Mouse (Mus musculus) liver, adult 2 months (tissue): ENCODE data around the gene Ssu72. TPM values are rescaled to one million over a fixed set of nuclear protein-coding genes. Genes with fewer than 3 reads are reported as not detected.
"Not testable (repeated sequence)": the region's sequence is repeated elsewhere in the genome, so short reads cannot be mapped to it uniquely, and the experiment has no call there.

Experiments used
- DNase-seq: peaks from one replicate; pipeline ENCODE4 v3.0.0-alpha.2; 2011; ENCODE audit warnings: low read depth, low spot score; ENCODE audit errors: extremely low read depth
- H3K27ac ChIP-seq: fragments of 200-500 bp; replicated peaks from 2 replicates; pipeline ENCODE4 v1.5.1; 2012; ENCODE audit warnings: low read depth, mild to moderate bottlenecking, control low read depth, inconsistent platforms, low read length; ENCODE audit not compliant: insufficient read depth
- H3K27me3 ChIP-seq: fragments of 200-500 bp; 2 replicates; pipeline ENCODE4 v1.6.1; 2012; ENCODE audit warnings: mild to moderate bottlenecking, moderate library complexity, low read length, inconsistent platforms; ENCODE audit not compliant: control insufficient read depth, insufficient read depth
- H3K36me3 ChIP-seq: fragments of 200-500 bp; 2 replicates; pipeline ENCODE4 v1.6.1; 2012; ENCODE audit warnings: low read length, inconsistent platforms; ENCODE audit not compliant: control insufficient read depth, insufficient read depth
- H3K4me1 ChIP-seq: fragments of 200-500 bp; 2 replicates; pipeline ENCODE4 v1.6.1; 2011; ENCODE audit warnings: low read length; ENCODE audit not compliant: control insufficient read depth, insufficient read depth
- H3K4me3 ChIP-seq: fragments of 200-500 bp; 2 replicates; pipeline ENCODE4 v1.5.1; 2011; ENCODE audit warnings: low read depth, mild to moderate bottlenecking, control low read depth, low read length, moderate library complexity; ENCODE audit not compliant: insufficient read depth
- H3K79me2 ChIP-seq: fragments of 200-500 bp; 2 replicates; pipeline ENCODE4 v1.6.1; 2012; ENCODE audit warnings: inconsistent platforms, mild to moderate bottlenecking, low read length, moderate library complexity; ENCODE audit not compliant: control insufficient read depth, insufficient read depth
- H3K9ac ChIP-seq: fragments of 200-500 bp; 2 replicates; pipeline ENCODE4 v1.6.1; 2012; ENCODE audit warnings: low read depth, mild to moderate bottlenecking, control low read depth, inconsistent platforms, low read length
- CTCF ChIP-seq: fragments of 200-500 bp; IDR thresholded peaks from 2 replicates; pipeline ENCODE4 v1.5.1; 2011; ENCODE audit warnings: low read depth, low read length, control low read depth
- POLR2A ChIP-seq: fragments of 200-500 bp; IDR thresholded peaks from 2 replicates; pipeline ENCODE4 v1.6.1; 2011; ENCODE audit warnings: low read length, control low read depth; ENCODE audit not compliant: insufficient read depth; ENCODE audit errors: extremely low read depth
- WGBS: fragments of 180-500 bp; shearing (Covaris S2); methylation state at CpG from one replicate; pipeline ENCODE4 v1.1.7; 2018; 5-methylcytosine and 5-hydroxymethylcytosine counted together
- polyA plus RNA-seq: library from polyadenylated mRNA; depleted of rRNA; stranded (reverse); fragments of >200 nt; gene quantifications from 2 replicates; pipeline ENCODE4 v1.2.3, GENCODE M21; 2012
- total RNA-seq: library from RNA; depleted of rRNA; stranded (reverse); fragments of >200 nt; gene quantifications from 2 replicates; pipeline ENCODE4 v1.2.3, GENCODE M21; 2014

Ssu72 gene
- total and polyA plus RNA-seq, 2 experiments, result 79.3 to 108 TPM

GRCm38 (mm10) chr4:155668689-155669597 is 35.7 kb upstream of the Ssu72 start, which contains the start of gene Mib2:
Gene Mib2 (minus strand): TSS chr4:155669198.
- peak within 1 kb of the TSS; percentile 69 for H3K4me3 ChIP-seq
- DNase-seq, result peak; percentile 89
- no peaks in the 10 kb centered on the region for H3K27me3 ChIP-seq
- peaks cover 6% of the 10 kb centered on the region; the same call in 1 of the 2 replicates for H3K79me2 ChIP-seq
- H3K36me3 ChIP-seq, result no peaks in the 10 kb centered on the region
- under 1% methylated on average over 72 of the region's 73 CpGs for WGBS
- peak within 1 kb of the TSS; percentile 65 for H3K27ac ChIP-seq
- H3K4me1 ChIP-seq, result peaks cover 5% of the 10 kb centered on the region
- TF ChIP-seq POLR2A (no peak), CTCF (no peak)
- peak within 1 kb of the TSS; percentile 75 for H3K9ac ChIP-seq

GRCm38 (mm10) chr4:155669598-155670075 is 35.0 kb upstream of the Ssu72 start:
- no peak overlapping the region for H3K27ac ChIP-seq
- no peaks in the 10 kb centered on the region for H3K27me3 ChIP-seq
- no peak for DNase-seq
- under 1% methylated on average over 8 of the region's 8 CpGs for WGBS
- H3K4me1 ChIP-seq, result peaks cover 5% of the 10 kb centered on the region
- TF ChIP-seq POLR2A (no peak), CTCF (no peak)
- no peaks in the 10 kb centered on the region for H3K36me3 ChIP-seq
- peaks cover 6% of the 10 kb centered on the region; the same call in 1 of the 2 replicates for H3K79me2 ChIP-seq
- H3K9ac ChIP-seq, result no peak overlapping the region
- H3K4me3 ChIP-seq, result peak overlapping the region; percentile 69

DNA sequence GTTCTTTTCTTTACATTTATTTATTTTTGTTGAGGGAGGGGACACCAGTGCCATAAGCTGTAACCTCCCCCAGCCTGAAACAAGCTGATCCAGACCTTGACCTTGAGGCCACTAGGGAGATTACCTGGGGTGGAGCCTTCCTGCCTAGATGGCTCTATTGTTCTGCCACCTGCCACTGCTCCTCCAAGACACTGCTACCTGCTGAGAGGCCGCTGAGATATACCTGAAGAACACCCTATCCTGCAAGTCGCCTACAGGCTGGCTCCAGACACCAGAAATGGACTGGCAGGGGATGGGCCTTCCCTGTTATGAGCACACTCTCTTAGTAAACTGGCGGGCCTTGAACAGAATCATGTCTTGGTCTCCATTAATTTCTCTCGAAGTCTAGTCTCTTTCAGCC is 34.4 kb upstream of the Ssu72 start:
- H3K36me3 ChIP-seq, H3K4me3 ChIP-seq, H3K79me2 ChIP-seq, H3K9ac ChIP-seq, H3K27me3 ChIP-seq, DNase-seq, H3K4me1 ChIP-seq, H3K27ac ChIP-seq: not testable (repeated sequence)
- 90% methylated on average over 4 of the region's 4 CpGs for WGBS

DNA sequence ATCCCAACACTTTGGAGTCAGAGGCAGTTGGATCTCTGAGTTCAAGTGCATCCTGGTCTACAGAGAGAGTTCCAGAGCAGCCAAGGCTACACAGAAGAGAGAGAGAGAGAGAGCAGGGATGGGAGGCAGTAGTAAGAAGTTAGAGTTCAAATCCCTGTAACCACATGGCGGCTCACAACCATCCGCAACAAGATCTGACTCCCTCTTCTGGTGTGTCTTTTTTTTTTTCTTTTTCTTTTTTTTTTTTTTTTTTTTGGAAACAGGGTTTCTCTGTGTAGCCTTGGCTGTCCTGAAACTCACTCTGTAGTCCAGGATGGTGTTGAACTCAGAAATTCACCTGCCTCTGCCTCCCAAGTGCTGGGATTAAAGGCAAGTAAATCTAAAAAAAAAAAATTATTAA is 32.5 kb upstream of the Ssu72 start:
- WGBS, result 65% methylated on average over 2 of the region's 2 CpGs
- no peak overlapping the region for H3K27ac ChIP-seq
- H3K79me2 ChIP-seq, result peaks cover 6% of the 10 kb centered on the region; the same call in 1 of the 2 replicates
- H3K4me1 ChIP-seq, result peaks cover 5% of the 10 kb centered on the region
- H3K9ac ChIP-seq, result no peak overlapping the region
- H3K4me3 ChIP-seq, result no peak overlapping the region
- H3K27me3 ChIP-seq, result no peaks in the 10 kb centered on the region
- DNase-seq, result no peak
- no peaks in the 10 kb centered on the region for H3K36me3 ChIP-seq
- TF ChIP-seq POLR2A, result no peak
- TF ChIP-seq CTCF, result no peak

DNA sequence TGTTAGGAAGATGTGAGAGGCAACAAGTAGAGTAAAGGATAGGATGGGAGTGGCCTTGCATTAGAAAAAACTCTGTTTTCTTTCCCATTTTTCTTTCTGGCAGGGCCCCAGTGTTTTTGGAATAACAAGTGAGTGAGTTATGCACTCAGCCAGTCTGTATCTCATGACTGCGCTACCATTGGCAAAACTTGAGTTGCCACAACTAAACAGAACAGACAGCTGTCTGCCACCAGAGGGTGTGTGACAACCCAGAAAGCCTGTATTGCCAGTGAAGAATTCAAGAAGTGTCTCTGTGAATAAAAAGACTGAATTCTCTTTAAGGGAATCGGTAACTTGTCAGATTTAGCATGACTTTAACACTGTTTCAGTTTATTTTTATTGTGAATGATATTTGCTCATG is 28.6 kb upstream of the Ssu72 start:
- no peaks in the 10 kb centered on the region for H3K36me3 ChIP-seq
- H3K4me1 ChIP-seq, result no peaks in the 10 kb centered on the region
- 57% methylated on average over 2 of the region's 2 CpGs for WGBS
- no peak overlapping the region for H3K4me3 ChIP-seq
- peak; percentile 29 for DNase-seq
- no peaks in the 10 kb centered on the region for H3K27me3 ChIP-seq
- H3K79me2 ChIP-seq, result no peaks in the 10 kb centered on the region
- no peak overlapping the region for H3K9ac ChIP-seq
- no peak overlapping the region for H3K27ac ChIP-seq
- TF ChIP-seq POLR2A, result no peak
- no peak; the same call in 1 of the 2 replicates for TF ChIP-seq CTCF

DNA sequence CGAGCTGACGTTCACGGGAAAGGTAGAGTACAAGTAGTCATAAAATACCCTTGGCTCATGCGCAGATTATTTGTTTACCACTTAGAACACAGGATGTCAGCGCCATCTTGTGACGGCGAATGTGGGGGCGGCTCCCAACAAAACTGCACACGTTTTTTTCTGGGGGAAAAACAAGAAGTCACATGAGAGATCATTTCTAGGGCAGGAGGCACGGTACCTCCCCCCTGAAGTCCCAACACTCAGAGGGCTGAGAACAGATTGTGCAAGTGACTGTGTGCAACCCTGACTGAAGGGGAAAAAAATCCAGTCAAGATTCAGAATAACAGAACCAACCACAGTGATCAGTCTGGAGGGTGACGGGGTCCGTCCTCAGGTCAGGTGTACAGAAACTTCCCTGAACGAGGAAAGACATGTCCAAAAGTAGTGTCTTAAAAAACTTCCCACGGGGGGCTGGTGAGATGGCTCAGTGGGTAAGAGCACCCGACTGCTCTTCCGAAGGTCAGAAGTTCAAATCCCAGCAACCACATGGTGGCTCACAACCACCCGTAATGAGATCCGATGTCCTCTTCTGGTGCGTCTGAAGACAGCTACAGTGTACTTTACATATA is 20.8 kb upstream of the Ssu72 start:
- not testable (repeated sequence) for H3K79me2 ChIP-seq, H3K9ac ChIP-seq, H3K27ac ChIP-seq, H3K4me3 ChIP-seq, H3K4me1 ChIP-seq, H3K36me3 ChIP-seq, DNase-seq, H3K27me3 ChIP-seq
- 90% methylated on average over 16 of the region's 19 CpGs for WGBS

GRCm38 (mm10) chr4:155687764-155688163 is 16.8 kb upstream of the Ssu72 start:
- H3K27me3 ChIP-seq, H3K79me2 ChIP-seq: not testable (repeated sequence)
- WGBS, result 81% methylated on average over 4 of the region's 4 CpGs

More at GRCm38 (mm10) chr4:155687764-155688163, 16.8 kb upstream of the Ssu72 start:
- not testable (repeated sequence) for H3K4me1 ChIP-seq, H3K36me3 ChIP-seq, H3K4me3 ChIP-seq, H3K9ac ChIP-seq, DNase-seq, H3K27ac ChIP-seq
